Comparison of ENCODE assay signal across 9 mouse cellular contexts in the genomic region with DNA sequence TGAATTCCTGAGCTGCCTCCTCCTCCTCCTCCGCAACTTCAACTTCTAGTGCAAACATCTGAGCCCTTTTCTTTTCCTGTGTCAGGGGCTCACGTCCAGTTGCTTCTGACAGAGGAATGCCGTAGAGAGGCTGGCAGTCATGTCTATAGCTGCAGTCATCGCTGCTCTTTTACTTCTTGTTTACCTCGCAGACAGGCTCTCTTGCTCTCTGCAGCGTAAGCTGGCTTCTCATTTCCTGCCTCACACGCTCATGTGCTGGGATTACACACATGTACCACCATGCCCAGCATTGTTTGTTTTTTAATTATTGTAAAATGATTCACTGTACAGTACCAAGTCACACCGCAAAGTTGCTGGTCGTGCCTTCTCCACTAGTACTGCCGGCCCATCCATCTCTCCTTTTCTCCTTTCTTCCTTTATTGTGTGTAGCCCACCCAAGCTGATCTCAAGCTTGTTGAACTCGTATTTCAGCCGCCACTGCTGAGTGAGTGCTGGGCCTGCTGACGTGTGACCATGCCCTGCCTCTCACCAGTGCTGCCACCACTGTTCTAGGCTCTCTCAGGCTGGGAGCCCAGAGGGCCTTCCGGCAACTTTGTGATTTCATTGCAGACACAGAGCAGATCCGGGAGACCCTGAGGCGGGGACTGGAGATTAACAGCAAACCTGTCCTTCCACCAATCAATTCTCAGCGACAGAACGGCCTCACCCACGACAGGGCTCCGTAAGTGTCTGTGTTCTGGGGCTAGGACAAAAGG. TPM values are rescaled to one million over a fixed set of nuclear protein-coding genes. Genes with fewer than 3 reads are reported as not detected.
DNase-seq lines count a peak whose midpoint lies in the region; ATAC-seq lines count a peak whose summit lies in the region.
"Had no signal": no experiment of that assay in that cellular context is flagged by ENCODE, and none has a peak within 500 bp of the region (broad histone marks: within the 10 kb centered on the region; RNA-seq: fewer than 3 reads in every experiment).

No protein-coding gene starts in this region.

- no peak overlapping the region for H3K4me3 ChIP-seq in kidney, embryonic 16.5 days (ENCODE audit: low read length)
- H3K4me3 ChIP-seq in embryonic facial prominence, embryonic 14.5 days (ENCODE audit: low read depth, low read length), result no peak overlapping the region
- H3K4me3 ChIP-seq in limb, embryonic 10.5 days, result no peak overlapping the region
- H3K4me3 ChIP-seq in midbrain, embryonic 16.5 days (ENCODE audit: low read depth, low read length), result no peak overlapping the region
- H3K4me3 ChIP-seq: neural tube, embryonic 12.5 days had no signal

- 0 out of 2 replicates have a peak overlapping the region, but pooled peaks have one; percentile 3 for H3K4me2 ChIP-seq in kidney, embryonic 16.5 days (replicated peaks; ENCODE audit: low read depth, low read length)
- H3K4me2 ChIP-seq in embryonic facial prominence, embryonic 14.5 days (ENCODE audit: low read depth, low read length), result no peak overlapping the region
- H3K4me2 ChIP-seq in midbrain, embryonic 16.5 days (ENCODE audit: low read length), result no peak overlapping the region
- H3K4me2 ChIP-seq: neural tube, embryonic 12.5 days had no signal

- no peak for DNase-seq in kidney, adult 11 months
- peak; percentile 52 for DNase-seq in embryonic facial prominence, embryonic 14.5 days (ENCODE audit: low spot score)
- DNase-seq in limb, embryonic 10.5 days (ENCODE audit: low spot score), result no peak
- DNase-seq in adrenal gland, postnatal 10 days, result no peak
- DNase-seq in urinary bladder, postnatal 4 days (ENCODE audit: low spot score in 2 of 2), result no peak

- WGBS in kidney, embryonic 16.5 days, result 21% methylated on average over 20 of the region's 20 CpGs
- 55% methylated on average over 20 of the region's 20 CpGs for WGBS in embryonic facial prominence, embryonic 14.5 days
- WGBS in limb, embryonic 10.5 days, result 72% methylated on average over 20 of the region's 20 CpGs
- 75% methylated on average over 20 of the region's 20 CpGs for WGBS in midbrain, embryonic 16.5 days

- H3K4me1 ChIP-seq in kidney, embryonic 16.5 days (ENCODE audit: insufficient read depth, low read length), result peaks cover 74% of the 10 kb centered on the region
- no peaks in the 10 kb centered on the region; the same call in 1 of the 2 replicates for H3K4me1 ChIP-seq in embryonic facial prominence, embryonic 14.5 days (ENCODE audit: control insufficient read depth, insufficient read depth, low read length)
- peaks cover 40% of the 10 kb centered on the region for H3K4me1 ChIP-seq in limb, embryonic 10.5 days
- H3K4me1 ChIP-seq in midbrain, embryonic 16.5 days (ENCODE audit: control insufficient read depth, insufficient read depth, low read length), result no peaks in the 10 kb centered on the region

- no peaks in the 10 kb centered on the region for H3K9me3 ChIP-seq in kidney, embryonic 16.5 days (ENCODE audit: low read length)
- no peaks in the 10 kb centered on the region for H3K9me3 ChIP-seq in embryonic facial prominence, embryonic 14.5 days (ENCODE audit: control insufficient read depth, low read length)
- no peaks in the 10 kb centered on the region for H3K9me3 ChIP-seq in limb, embryonic 10.5 days (replicated peaks)
- H3K9me3 ChIP-seq in midbrain, embryonic 16.5 days (replicated peaks; ENCODE audit: control insufficient read depth, low read length, poor library complexity, severe bottlenecking), result no peaks in the 10 kb centered on the region
- H3K9me3 ChIP-seq: neural tube, embryonic 12.5 days had no signal

- peak overlapping the region; percentile 97 for H3K27ac ChIP-seq in kidney, embryonic 16.5 days (ENCODE audit: low read length)
- peak overlapping the region; percentile 29 for H3K27ac ChIP-seq in embryonic facial prominence, embryonic 14.5 days (replicated peaks; ENCODE audit: low read depth, low read length)
- peak overlapping the region; percentile 72 for H3K27ac ChIP-seq in limb, embryonic 10.5 days
- peak overlapping the region; percentile 31; the same call in 1 of the 2 replicates for H3K27ac ChIP-seq in midbrain, embryonic 16.5 days (ENCODE audit: low read length)
- H3K27ac ChIP-seq: neural tube, embryonic 12.5 days had no signal

- ATAC-seq in kidney, embryonic 16.5 days (ENCODE audit: low FRiP score, low TSS enrichment), result peak; percentile 60
- peak; percentile 41 for ATAC-seq in embryonic facial prominence, embryonic 14.5 days (ENCODE audit: low read depth)
- no peak for ATAC-seq in midbrain, embryonic 16.5 days
- no peak for ATAC-seq in activated CD4-positive, CD25-positive, alpha-beta regulatory T cell, adult 4 months

- H3K27me3 ChIP-seq in kidney, embryonic 16.5 days (ENCODE audit: insufficient read depth, low read length), result no peaks in the 10 kb centered on the region
- H3K27me3 ChIP-seq in embryonic facial prominence, embryonic 14.5 days (replicated peaks; ENCODE audit: control insufficient read depth, insufficient read depth, low read length), result no peaks in the 10 kb centered on the region
- no peaks in the 10 kb centered on the region for H3K27me3 ChIP-seq in limb, embryonic 10.5 days (ENCODE audit: low read depth, poor library complexity, severe bottlenecking)
- no peaks in the 10 kb centered on the region for H3K27me3 ChIP-seq in midbrain, embryonic 16.5 days (ENCODE audit: control insufficient read depth, insufficient read depth, low read depth, low read length)
- H3K27me3 ChIP-seq: neural tube, embryonic 12.5 days had no signal

- H3K9ac ChIP-seq in kidney, embryonic 16.5 days (replicated peaks; ENCODE audit: low read length), result peak overlapping the region; percentile 57
- H3K9ac ChIP-seq in embryonic facial prominence, embryonic 14.5 days (ENCODE audit: low read depth, low read length), result peak overlapping the region; percentile 22; the same call in 1 of the 2 replicates
- H3K9ac ChIP-seq in midbrain, embryonic 16.5 days (ENCODE audit: low read depth, low read length), result no peak overlapping the region
- H3K9ac ChIP-seq: neural tube, embryonic 12.5 days had no signal

- H3K36me3 ChIP-seq in kidney, embryonic 16.5 days (ENCODE audit: insufficient read depth, low read length), result peaks cover 19% of the 10 kb centered on the region
- peaks cover 60% of the 10 kb centered on the region for H3K36me3 ChIP-seq in embryonic facial prominence, embryonic 14.5 days (ENCODE audit: control insufficient read depth, insufficient read depth, low read length)
- peaks cover 93% of the 10 kb centered on the region for H3K36me3 ChIP-seq in limb, embryonic 10.5 days
- H3K36me3 ChIP-seq in midbrain, embryonic 16.5 days (ENCODE audit: control insufficient read depth, insufficient read depth, low read length), result no peaks in the 10 kb centered on the region

RNA-seq across cellular contexts. Expression of a gene that starts 47.2 kb away (rescaled TPM):
- 22.2 and 26.0 TPM in 2 replicates for polyA plus RNA-seq in kidney, embryonic 16.5 days (2015; fragmentation: Nextera tagmentation; extraction: Ambion mirVana)
- polyA plus RNA-seq in embryonic facial prominence, embryonic 14.5 days (2014; fragmentation: Nextera tagmentation; extraction: Ambion mirVana), result 21.5 and 27.1 TPM in 2 replicates
- 13.0 and 15.2 TPM in 2 replicates for polyA plus RNA-seq in limb, embryonic 10.5 days (2016; fragmentation: Nextera tagmentation; extraction: Ambion mirVana)
- polyA plus RNA-seq in midbrain, embryonic 16.5 days (2015; fragmentation: Nextera tagmentation; extraction: Ambion mirVana), result 25.9 and 26.8 TPM in 2 replicates
- 10 to 100 TPM; 37.9 to 41.6 TPM for total RNA-seq in adrenal gland, postnatal 10 days (2021)
- 10 to 100 TPM; 15.8 to 21.3 TPM for polyA plus RNA-seq in activated CD4-positive, CD25-positive, alpha-beta regulatory T cell, adult 4 months (2017; shearing (Covaris generic))

RNA-seq across cellular contexts. Expression of a gene that starts 57.6 kb away (rescaled TPM):
- 50.7 and 54.0 TPM in 2 replicates for polyA plus RNA-seq in kidney, embryonic 16.5 days (2015; fragmentation: Nextera tagmentation; extraction: Ambion mirVana)
- 34.3 and 39.8 TPM in 2 replicates for polyA plus RNA-seq in embryonic facial prominence, embryonic 14.5 days (2014; fragmentation: Nextera tagmentation; extraction: Ambion mirVana)
- 53.8 and 58.5 TPM in 2 replicates for polyA plus RNA-seq in limb, embryonic 10.5 days (2016; fragmentation: Nextera tagmentation; extraction: Ambion mirVana)
- 19.0 and 22.5 TPM in 2 replicates for polyA plus RNA-seq in midbrain, embryonic 16.5 days (2015; fragmentation: Nextera tagmentation; extraction: Ambion mirVana)
- total RNA-seq in adrenal gland, postnatal 10 days (2021), result 10 to 100 TPM; 21.5 to 23.4 TPM
- 10 to 100 TPM in 1 of 2 experiments, 1 to 10 TPM in 1; 9.4 to 12.2 TPM for polyA plus RNA-seq in activated CD4-positive, CD25-positive, alpha-beta regulatory T cell, adult 4 months (2017; shearing (Covaris generic))

RNA-seq across cellular contexts. Expression of a gene that starts 58.8 kb away (rescaled TPM):
- polyA plus RNA-seq in kidney, embryonic 16.5 days (2015; fragmentation: Nextera tagmentation; extraction: Ambion mirVana), result 143 and 144 TPM in 2 replicates
- polyA plus RNA-seq in embryonic facial prominence, embryonic 14.5 days (2014; fragmentation: Nextera tagmentation; extraction: Ambion mirVana), result 137 and 156 TPM in 2 replicates
- polyA plus RNA-seq in limb, embryonic 10.5 days (2016; fragmentation: Nextera tagmentation; extraction: Ambion mirVana), result 159 and 168 TPM in 2 replicates
- 378 and 383 TPM in 2 replicates for polyA plus RNA-seq in midbrain, embryonic 16.5 days (2015; fragmentation: Nextera tagmentation; extraction: Ambion mirVana)
- 100 to 1,000 TPM; 100 to 106 TPM for total RNA-seq in adrenal gland, postnatal 10 days (2021)
- polyA plus RNA-seq in activated CD4-positive, CD25-positive, alpha-beta regulatory T cell, adult 4 months (2017; shearing (Covaris generic)), result 10 to 100 TPM; 86.1 to 87.6 TPM

Comparison
In these comparisons a context has a peak if more than half of its experiments do, and no peak if none do; other contexts are left out.
1. ATAC-seq: peak in kidney, embryonic 16.5 days (single experiment) and embryonic facial prominence, embryonic 14.5 days (single experiment); none in midbrain, embryonic 16.5 days (single experiment) and activated CD4-positive, CD25-positive, alpha-beta regulatory T cell, adult 4 months (single experiment).
2. H3K27ac ChIP-seq: peak in every context shown above with its lines; median percentile 97 in kidney, embryonic 16.5 days; 72 in limb, embryonic 10.5 days; 31 in midbrain, embryonic 16.5 days; 29 in embryonic facial prominence, embryonic 14.5 days.